Mouse (Mus musculus) A20 (cell line): Measurements from ENCODE around the gene Rnd2.
"Not testable (repeated sequence)": the region's sequence is repeated elsewhere in the genome, so short reads cannot be mapped to it uniquely, and the experiment has no call there.

Source experiments
- DNase-seq: peaks from one replicate; pipeline ENCODE4 v3.0.0-alpha.2; 2011; ENCODE audit warnings: low read depth, low spot score

Rnd2 gene

GRCm38 (mm10) chr11:101468731-101469130 lies 3.9 kb downstream of the Rnd2 start:
- peak; percentile 23 for DNase-seq

- DNase-seq: no peak
Observed at GRCm38 (mm10) chr11:101469155-101469554, 4.4 kb downstream of the Rnd2 start.

GRCm38 (mm10) chr11:101470206-101470605 lies 5.4 kb downstream of the Rnd2 start:
- DNase-seq: no peak

GRCm38 (mm10) chr11:101471926-101472325 lies 7.1 kb downstream of the Rnd2 start:
- no peak for DNase-seq

- no peak for DNase-seq
Observed at GRCm38 (mm10) chr11:101472336-101472735, 7.5 kb downstream of the Rnd2 start.

- peak; percentile 36 for DNase-seq
Observed at GRCm38 (mm10) chr11:101473686-101474085, 8.9 kb downstream of the Rnd2 start.

- DNase-seq: no peak
Observed at GRCm38 (mm10) chr11:101474298-101474697, 9.5 kb downstream of the Rnd2 start.

- DNase-seq: not testable (repeated sequence)
Observed at GRCm38 (mm10) chr11:101476361-101476760, 11.6 kb downstream of the Rnd2 start.

- DNase-seq: no peak
Observed at GRCm38 (mm10) chr11:101477194-101477551, 12.4 kb downstream of the Rnd2 start.

GRCm38 (mm10) chr11:101477552-101478211 lies 12.9 kb downstream of the Rnd2 start:
- no peak for DNase-seq

- no peak for DNase-seq
Observed at GRCm38 (mm10) chr11:101479171-101479635, 14.4 kb downstream of the Rnd2 start.

- no peak for DNase-seq
Observed at GRCm38 (mm10) chr11:101480912-101481311, 16.1 kb downstream of the Rnd2 start.

- DNase-seq: peak; percentile 29
Observed at GRCm38 (mm10) chr11:101483804-101484203, 19.0 kb downstream of the Rnd2 start.

- no peak for DNase-seq
Observed at GRCm38 (mm10) chr11:101484245-101484644, 19.4 kb downstream of the Rnd2 start.

GRCm38 (mm10) chr11:101484814-101485213 lies 20.0 kb downstream of the Rnd2 start:
- DNase-seq: no peak

- no peak for DNase-seq
Observed at GRCm38 (mm10) chr11:101485509-101486028, 20.8 kb downstream of the Rnd2 start.

GRCm38 (mm10) chr11:101486126-101486525 lies 21.3 kb downstream of the Rnd2 start:
- no peak for DNase-seq

GRCm38 (mm10) chr11:101506269-101506780 lies 41.5 kb downstream of the Rnd2 start:
- no peak for DNase-seq

- DNase-seq: no peak
Observed at GRCm38 (mm10) chr11:101507090-101507489, 42.3 kb downstream of the Rnd2 start.

- no peak for DNase-seq
Observed at GRCm38 (mm10) chr11:101518937-101519336, 54.1 kb downstream of the Rnd2 start.

- DNase-seq: no peak
Observed at GRCm38 (mm10) chr11:101519364-101519763, 54.6 kb downstream of the Rnd2 start.
